Mouse (Mus musculus): ENCODE data around the gene Tmem219.

The Tmem219 gene

GRCm38 (mm10) chr7:126922624-126923060, at the start of gene Tmem219:
Gene Tmem219, minus strand, starts transcription at chr7:126922917.
- DNase-seq, result no peak

- no peak for DNase-seq
Observed at GRCm38 (mm10) chr7:126967361-126967760, 44.6 kb upstream of the Tmem219 start.

GRCm38 (mm10) chr7:126965568-126965967, 42.9 kb upstream of the Tmem219 start:
- no peak for DNase-seq

GRCm38 (mm10) chr7:126963548-126964286, 41.0 kb upstream of the Tmem219 start:
- DNase-seq, result peak; percentile 48

- no peak for DNase-seq
Observed at GRCm38 (mm10) chr7:126961965-126962364, 39.2 kb upstream of the Tmem219 start.

GRCm38 (mm10) chr7:126961095-126961494, 38.4 kb upstream of the Tmem219 start:
- no peak for DNase-seq

GRCm38 (mm10) chr7:126959780-126960179, 37.1 kb upstream of the Tmem219 start:
- no peak for DNase-seq

GRCm38 (mm10) chr7:126955125-126955524, 32.4 kb upstream of the Tmem219 start:
- no peak for DNase-seq

- no peak for DNase-seq
Observed at GRCm38 (mm10) chr7:126952646-126953045, 29.9 kb upstream of the Tmem219 start.

- DNase-seq, result no peak
Observed at GRCm38 (mm10) chr7:126951741-126952140, 29.0 kb upstream of the Tmem219 start.

GRCm38 (mm10) chr7:126950647-126951615, 28.2 kb upstream of the Tmem219 start:
- DNase-seq, result no peak

- DNase-seq, result peak; percentile 89
Observed at GRCm38 (mm10) chr7:126949793-126950646, 27.3 kb upstream of the Tmem219 start, which contains the start of gene Sez6l2. Gene Sez6l2, plus strand, starts transcription at chr7:126950563.

- no peak for DNase-seq
Observed at GRCm38 (mm10) chr7:126949403-126949792, 26.7 kb upstream of the Tmem219 start, which contains the start of gene Asphd1. Gene Asphd1, minus strand, starts transcription at chr7:126949582.

GRCm38 (mm10) chr7:126948626-126949025, 25.9 kb upstream of the Tmem219 start:
- DNase-seq, result no peak

GRCm38 (mm10) chr7:126946530-126946929, 23.8 kb upstream of the Tmem219 start:
- no peak for DNase-seq

GRCm38 (mm10) chr7:126941801-126942200, 19.1 kb upstream of the Tmem219 start:
- no peak for DNase-seq

GRCm38 (mm10) chr7:126941171-126941570, 18.5 kb upstream of the Tmem219 start:
- DNase-seq, result no peak

GRCm38 (mm10) chr7:126932652-126933051, 9.9 kb upstream of the Tmem219 start:
- DNase-seq, result no peak

GRCm38 (mm10) chr7:126929046-126929445, 6.3 kb upstream of the Tmem219 start:
- DNase-seq, result peak; percentile 35

GRCm38 (mm10) chr7:126928384-126929037, 5.8 kb upstream of the Tmem219 start, which contains the start of gene Kctd13:
Gene Kctd13, plus strand, starts transcription at chr7:126928879.
- DNase-seq, result peak; percentile 95

- DNase-seq, result peak; percentile 58
Observed at GRCm38 (mm10) chr7:126926299-126926698, 3.6 kb upstream of the Tmem219 start.

GRCm38 (mm10) chr7:126923999-126924398, 1.3 kb upstream of the Tmem219 start:
- no peak for DNase-seq
